Mouse (Mus musculus) stomach, embryonic 16.5 days (tissue): ENCODE data around the gene Tmigd3. TPM values are rescaled to one million over a fixed set of nuclear protein-coding genes. Genes with fewer than 3 reads are reported as not detected.
A peak's percentile ranks its signal among the peaks of the same experiment; 100 is the strongest.

Experiments
- ATAC-seq: fragments of 200-750 bp; cut with Nextera tagmentation; 2 replicates; pipeline ENCODE4 v1.8.0; 2017; ENCODE audit warnings: moderate number of reproducible peaks, moderate TSS enrichment; ENCODE audit not compliant: insufficient read depth, low FRiP score
- H3K27ac ChIP-seq: fragments of 300-500 bp; sonication (generic); 2 replicates; pipeline ENCODE4 v1.5.1; 2014; ENCODE audit warnings: low read length
- H3K27me3 ChIP-seq: fragments of 300-500 bp; sonication (generic); 2 replicates; pipeline ENCODE4 v1.6.1; 2014; ENCODE audit warnings: low read length, control low read depth, mixed read lengths; ENCODE audit not compliant: control insufficient read depth, insufficient read depth
- H3K36me3 ChIP-seq: fragments of 300-500 bp; sonication (generic); 2 replicates; pipeline ENCODE4 v1.6.1; 2014; ENCODE audit warnings: low read length; ENCODE audit not compliant: control insufficient read depth, insufficient read depth
- H3K4me1 ChIP-seq: fragments of 300-500 bp; sonication (generic); 2 replicates; pipeline ENCODE4 v1.6.1; 2014; ENCODE audit warnings: low read length, control low read depth, mixed read lengths; ENCODE audit not compliant: control insufficient read depth, insufficient read depth
- H3K4me2 ChIP-seq: fragments of 300-500 bp; sonication (generic); 2 replicates; pipeline ENCODE4 v1.6.1; 2014; ENCODE audit warnings: low read depth, low read length, mixed read lengths
- H3K4me3 ChIP-seq: fragments of 300-500 bp; sonication (generic); replicated peaks from 2 replicates; pipeline ENCODE4 v1.5.1; 2014; ENCODE audit warnings: mild to moderate bottlenecking, low read length
- H3K9ac ChIP-seq: fragments of 300-500 bp; sonication (generic); 2 replicates; pipeline ENCODE4 v1.6.1; 2014; ENCODE audit warnings: low read length
- H3K9me3 ChIP-seq: fragments of 300-500 bp; sonication (generic); replicated peaks from 2 replicates; pipeline ENCODE4 v1.6.1; 2016; ENCODE audit warnings: low read length, control low read depth; ENCODE audit not compliant: control insufficient read depth
- WGBS: fragments of 180-500 bp; shearing (Covaris S2); extraction: QIAGEN DNeasy Blood & Tissue Kit; methylation state at CpG from one replicate; pipeline ENCODE4 v1.1.7; 2014; 5-methylcytosine and 5-hydroxymethylcytosine counted together
- polyA plus RNA-seq: library from polyadenylated mRNA; unstranded; fragments of >200 nt; fragmentation: Nextera tagmentation; extraction: Ambion mirVana; gene quantifications from 2 replicates; pipeline ENCODE4 v1.2.1, GENCODE M21; 2015

Tmigd3 gene
- 0.44 TPM in 1 of 2 replicates, not detected in the other for polyA plus RNA-seq

GRCm38 (mm10) chr3:105870558-105870957 is at the start of gene Tmigd3, which contains the start of gene Adora3:
Gene Tmigd3 (plus strand): TSS chr3:105870903.
Gene Adora3 (plus strand): TSS chr3:105870858.
- H3K9ac ChIP-seq: no peak within 1 kb of the TSS
- H3K4me2 ChIP-seq: no peak within 1 kb of the TSS
- no peaks in the 10 kb centered on the region for H3K36me3 ChIP-seq
- H3K27me3 ChIP-seq: no peaks in the 10 kb centered on the region
- 81% methylated on average over 3 of the region's 3 CpGs for WGBS
- H3K9me3 ChIP-seq: no peaks in the 10 kb centered on the region
- peak within 1 kb of the TSS; percentile 31; the same call in 1 of the 2 replicates for H3K27ac ChIP-seq
- no peak within 1 kb of the TSS for H3K4me3 ChIP-seq
- peaks cover 12% of the 10 kb centered on the region; the same call in 1 of the 2 replicates for H3K4me1 ChIP-seq
- ATAC-seq: no peak

GRCm38 (mm10) chr3:105821504-105821903 is 49.2 kb upstream of the Tmigd3 start:
- no peak for ATAC-seq

GRCm38 (mm10) chr3:105823609-105824008 is 47.1 kb upstream of the Tmigd3 start:
- H3K4me3 ChIP-seq: no peak overlapping the region
- H3K27ac ChIP-seq: no peak overlapping the region
- ATAC-seq: no peak
- no peaks in the 10 kb centered on the region for H3K27me3 ChIP-seq
- no peak overlapping the region for H3K9ac ChIP-seq
- no peaks in the 10 kb centered on the region for H3K9me3 ChIP-seq
- no peak overlapping the region for H3K4me2 ChIP-seq
- no peaks in the 10 kb centered on the region for H3K36me3 ChIP-seq
- H3K4me1 ChIP-seq: 0 out of 2 replicates have a peak, but pooled peaks cover 3% of the 10 kb centered on the region

More at GRCm38 (mm10) chr3:105821504-105821903, 49.2 kb upstream of the Tmigd3 start:
- Histone ChIP-seq H3K4me3 (no peak overlapping the region), H3K27ac (no peak overlapping the region), H3K4me1 (0 out of 2 replicates have a peak, but pooled peaks cover 3% of the 10 kb centered on the region), H3K9me3 (no peaks in the 10 kb centered on the region), H3K9ac (no peak overlapping the region), H3K4me2 (no peak overlapping the region), H3K27me3 (no peaks in the 10 kb centered on the region), H3K36me3 (no peaks in the 10 kb centered on the region)
- 88% methylated on average over 3 of the region's 3 CpGs for WGBS

GRCm38 (mm10) chr3:105824103-105824502 is 46.6 kb upstream of the Tmigd3 start:
- Histone ChIP-seq H3K9me3 (no peaks in the 10 kb centered on the region), H3K36me3 (no peaks in the 10 kb centered on the region), H3K4me2 (no peak overlapping the region), H3K4me1 (0 out of 2 replicates have a peak, but pooled peaks cover 3% of the 10 kb centered on the region), H3K27me3 (no peaks in the 10 kb centered on the region), H3K27ac (no peak overlapping the region), H3K4me3 (no peak overlapping the region), H3K9ac (no peak overlapping the region)
- 43% methylated on average over 5 of the region's 5 CpGs for WGBS
- ATAC-seq: no peak

GRCm38 (mm10) chr3:105824704-105825103 is 46.0 kb upstream of the Tmigd3 start:
- Histone ChIP-seq H3K4me3 (no peak overlapping the region), H3K4me2 (no peak overlapping the region), H3K27me3 (no peaks in the 10 kb centered on the region), H3K36me3 (no peaks in the 10 kb centered on the region), H3K27ac (no peak overlapping the region), H3K4me1 (0 out of 2 replicates have a peak, but pooled peaks cover 3% of the 10 kb centered on the region), H3K9me3 (no peaks in the 10 kb centered on the region), H3K9ac (no peak overlapping the region)
- ATAC-seq: no peak
- WGBS: 45% methylated on average over 2 of the region's 2 CpGs

- H3K27ac ChIP-seq: peak overlapping the region; percentile 23; the same call in 1 of the 2 replicates
- H3K27me3 ChIP-seq: no peaks in the 10 kb centered on the region
- no peaks in the 10 kb centered on the region for H3K9me3 ChIP-seq
- peak; percentile 68; the same call in 1 of the 2 replicates for ATAC-seq
- no peak overlapping the region for H3K4me3 ChIP-seq
- 0 out of 2 replicates have a peak, but pooled peaks cover 3% of the 10 kb centered on the region for H3K4me1 ChIP-seq
- WGBS: 49% methylated on average over 7 of the region's 7 CpGs
- no peaks in the 10 kb centered on the region for H3K36me3 ChIP-seq
- no peak overlapping the region for H3K9ac ChIP-seq
- no peak overlapping the region for H3K4me2 ChIP-seq
Measured at GRCm38 (mm10) chr3:105825501-105826161, 45.1 kb upstream of the Tmigd3 start.

GRCm38 (mm10) chr3:105831584-105831983 is 39.1 kb upstream of the Tmigd3 start:
- WGBS: 90% methylated on average over 3 of the region's 3 CpGs
- H3K27ac ChIP-seq: no peak overlapping the region
- no peaks in the 10 kb centered on the region for H3K4me1 ChIP-seq
- ATAC-seq: no peak
- H3K36me3 ChIP-seq: no peaks in the 10 kb centered on the region
- no peaks in the 10 kb centered on the region for H3K9me3 ChIP-seq
- no peak overlapping the region for H3K9ac ChIP-seq
- H3K4me2 ChIP-seq: no peak overlapping the region
- no peaks in the 10 kb centered on the region for H3K27me3 ChIP-seq
- no peak overlapping the region for H3K4me3 ChIP-seq

GRCm38 (mm10) chr3:105835875-105836274 is 34.8 kb upstream of the Tmigd3 start:
- WGBS: 57% methylated on average over 3 of the region's 3 CpGs
- ATAC-seq: no peak
- H3K4me1 ChIP-seq: no peaks in the 10 kb centered on the region
- no peak overlapping the region for H3K27ac ChIP-seq
- no peaks in the 10 kb centered on the region for H3K36me3 ChIP-seq
- no peak overlapping the region for H3K9ac ChIP-seq
- no peaks in the 10 kb centered on the region for H3K27me3 ChIP-seq
- no peaks in the 10 kb centered on the region for H3K9me3 ChIP-seq
- no peak overlapping the region for H3K4me2 ChIP-seq
- no peak overlapping the region for H3K4me3 ChIP-seq

- Histone ChIP-seq H3K36me3 (no peaks in the 10 kb centered on the region), H3K4me1 (no peaks in the 10 kb centered on the region), H3K27me3 (no peaks in the 10 kb centered on the region), H3K27ac (no peak overlapping the region), H3K9ac (no peak overlapping the region), H3K4me2 (no peak overlapping the region), H3K4me3 (no peak overlapping the region), H3K9me3 (no peaks in the 10 kb centered on the region)
- no peak for ATAC-seq
- 70% methylated on average over 3 of the region's 3 CpGs for WGBS
Measured at GRCm38 (mm10) chr3:105836883-105837282, 33.8 kb upstream of the Tmigd3 start.
